Mouse (Mus musculus) bone marrow, adult 2 months (tissue): Measurements from ENCODE around the gene D630039A03Rik.

ENCODE experiments used
- CTCF ChIP-seq: fragments of 200-500 bp; IDR thresholded peaks from 2 replicates; pipeline ENCODE4 v1.5.1; 2011; ENCODE audit warnings: low read length, control low read depth; ENCODE audit not compliant: control insufficient read depth, insufficient read depth
- POLR2A ChIP-seq: fragments of 200-500 bp; IDR thresholded peaks from 2 replicates; pipeline ENCODE4 v1.6.1; 2011; ENCODE audit warnings: low read depth, mild to moderate bottlenecking, control low read depth, low read length, borderline replicate concordance; ENCODE audit not compliant: control insufficient read depth

- TF ChIP-seq POLR2A (no peak), CTCF (no peak)
These were observed 43.0 kb upstream of the D630039A03Rik start for GRCm38 (mm10) chr4:57959056-57959455.
